Mouse (Mus musculus): Measurements from ENCODE around the gene Hdac9.

DNA sequence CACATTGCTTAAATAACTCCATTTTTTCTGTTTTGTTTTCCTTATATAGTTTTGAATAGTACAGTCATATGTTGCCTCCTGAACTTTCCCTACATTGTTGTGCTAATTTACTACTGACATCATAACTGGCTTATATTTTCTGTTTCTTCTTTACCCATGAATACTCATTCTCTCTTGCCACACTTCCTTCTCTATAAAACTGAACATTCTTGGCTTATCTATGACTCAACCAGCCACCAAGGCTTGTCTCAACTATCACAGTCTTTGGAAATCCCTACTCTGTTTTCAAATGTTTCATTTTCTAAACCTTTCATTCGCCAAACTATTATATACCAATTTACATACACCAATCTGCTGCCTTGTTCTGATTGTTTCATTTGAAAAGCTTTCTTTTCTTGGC lies 108.7 kb downstream of the Hdac9 start:
- TF ChIP-seq POLR2A (IDR thresholded peaks at IDR 0.05; ENCODE audit: borderline replicate concordance, control insufficient read depth, low read depth, low read length) (no peak), CTCF (IDR thresholded peaks at IDR 0.05; ENCODE audit: control insufficient read depth, insufficient read depth, low read length) (no peak)
